Mouse (Mus musculus) forebrain, embryonic 15.5 days (tissue): ENCODE results near the gene Txndc17. TPM values are rescaled to one million over a fixed set of nuclear protein-coding genes. Genes with fewer than 3 reads are reported as not detected.

Experiments
- ATAC-seq: fragments of 200-750 bp; cut with Nextera tagmentation; replicated peaks from 2 replicates; pipeline ENCODE4 v1.8.0; 2017; ENCODE audit warnings: mild to moderate bottlenecking, moderate TSS enrichment, moderate library complexity
- H3K27ac ChIP-seq: fragments of 300-500 bp; sonication (generic); replicated peaks from 2 replicates; pipeline ENCODE4 v1.5.1; 2015; ENCODE audit warnings: mild to moderate bottlenecking, inconsistent platforms
- H3K27me3 ChIP-seq: fragments of 300-500 bp; sonication (generic); 2 replicates; pipeline ENCODE4 v1.6.1; 2015; ENCODE audit warnings: inconsistent platforms
- H3K36me3 ChIP-seq: fragments of 300-500 bp; sonication (generic); 2 replicates; pipeline ENCODE4 v1.6.1; 2015; ENCODE audit warnings: mild to moderate bottlenecking, inconsistent platforms
- H3K4me1 ChIP-seq: fragments of 300-500 bp; sonication (generic); 2 replicates; pipeline ENCODE4 v1.6.1; 2015; ENCODE audit warnings: inconsistent platforms
- H3K4me2 ChIP-seq: fragments of 300-500 bp; sonication (generic); replicated peaks from 2 replicates; pipeline ENCODE4 v1.6.1; 2015; ENCODE audit warnings: mild to moderate bottlenecking, inconsistent platforms
- H3K4me3 ChIP-seq: fragments of 300-500 bp; sonication (generic); 2 replicates; pipeline ENCODE4 v1.5.1; 2015; ENCODE audit warnings: mild to moderate bottlenecking, inconsistent platforms
- H3K9ac ChIP-seq: fragments of 300-500 bp; sonication (generic); replicated peaks from 2 replicates; pipeline ENCODE4 v1.6.1; 2015; ENCODE audit warnings: mild to moderate bottlenecking, inconsistent platforms
- H3K9me3 ChIP-seq: fragments of 300-500 bp; sonication (generic); 2 replicates; pipeline ENCODE4 v1.6.1; 2016; ENCODE audit warnings: inconsistent platforms
- WGBS: fragments of 180-500 bp; shearing (Covaris S2); methylation state at CpG from one replicate; pipeline ENCODE4 v1.1.7; 2015; ENCODE audit warnings: mixed read lengths; 5-methylcytosine and 5-hydroxymethylcytosine counted together
- polyA plus RNA-seq: library from polyadenylated mRNA; unstranded; fragments of >200 nt; fragmentation: Nextera tagmentation; extraction: Ambion mirVana; gene quantifications from 2 replicates; pipeline ENCODE4 v1.2.1, GENCODE M21; 2015

The Txndc17 gene
- polyA plus RNA-seq, 1 experiment from 2014 or later, result 132 TPM

- Histone ChIP-seq H3K4me2 (no peak overlapping the region), H3K9ac (no peak overlapping the region), H3K27ac (no peak overlapping the region; the same call in 1 of the 2 replicates), H3K4me1 (peaks cover 8% of the 10 kb centered on the region; the same call in 1 of the 2 replicates), H3K36me3 (no peaks in the 10 kb centered on the region), H3K4me3 (no peak overlapping the region), H3K27me3 (no peaks in the 10 kb centered on the region), H3K9me3 (no peaks in the 10 kb centered on the region)
- WGBS, result 21% methylated on average over 10 of the region's 10 CpGs
- no peak for ATAC-seq
These were observed 18.9 kb downstream of the Txndc17 start for GRCm38 (mm10) chr11:72226020-72226791.

- no peak for ATAC-seq
- no peaks in the 10 kb centered on the region for H3K36me3 ChIP-seq
- no peak overlapping the region for H3K4me3 ChIP-seq
- no peak overlapping the region for H3K27ac ChIP-seq
- no peak overlapping the region for H3K9ac ChIP-seq
- H3K4me1 ChIP-seq, result peaks cover 8% of the 10 kb centered on the region; the same call in 1 of the 2 replicates
- no peaks in the 10 kb centered on the region for H3K9me3 ChIP-seq
- WGBS, result 94% methylated on average over 6 of the region's 6 CpGs
- no peak overlapping the region for H3K4me2 ChIP-seq
- H3K27me3 ChIP-seq, result no peaks in the 10 kb centered on the region
These were observed 19.6 kb downstream of the Txndc17 start for GRCm38 (mm10) chr11:72226901-72227300.

DNA sequence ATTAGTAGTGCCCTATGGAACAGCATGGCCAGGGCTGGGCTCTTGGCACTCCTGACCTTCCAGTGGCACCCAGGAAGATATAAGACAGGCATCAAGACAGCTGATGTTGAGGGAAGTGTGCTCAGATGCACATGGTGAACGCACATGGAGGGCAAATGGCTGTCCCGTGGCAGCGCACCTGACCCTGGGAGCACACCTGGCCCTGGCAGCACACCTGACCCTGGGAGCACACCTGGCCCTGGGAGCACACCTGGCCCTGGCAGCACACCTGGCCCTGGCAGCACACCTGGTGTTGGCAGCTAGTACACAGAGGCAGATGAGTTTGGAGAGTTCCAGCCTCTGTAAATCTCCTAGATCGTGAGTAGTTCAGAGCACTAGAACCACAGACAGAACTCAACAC is 21.2 kb downstream of the Txndc17 start:
- H3K27ac ChIP-seq, result no peak overlapping the region
- no peaks in the 10 kb centered on the region for H3K36me3 ChIP-seq
- no peak overlapping the region for H3K4me2 ChIP-seq
- no peaks in the 10 kb centered on the region for H3K9me3 ChIP-seq
- ATAC-seq, result no peak
- H3K4me3 ChIP-seq, result no peak overlapping the region
- H3K9ac ChIP-seq, result no peak overlapping the region
- peaks cover 8% of the 10 kb centered on the region; the same call in 1 of the 2 replicates for H3K4me1 ChIP-seq
- WGBS, result 96% methylated on average over 4 of the region's 4 CpGs
- no peaks in the 10 kb centered on the region for H3K27me3 ChIP-seq

DNA sequence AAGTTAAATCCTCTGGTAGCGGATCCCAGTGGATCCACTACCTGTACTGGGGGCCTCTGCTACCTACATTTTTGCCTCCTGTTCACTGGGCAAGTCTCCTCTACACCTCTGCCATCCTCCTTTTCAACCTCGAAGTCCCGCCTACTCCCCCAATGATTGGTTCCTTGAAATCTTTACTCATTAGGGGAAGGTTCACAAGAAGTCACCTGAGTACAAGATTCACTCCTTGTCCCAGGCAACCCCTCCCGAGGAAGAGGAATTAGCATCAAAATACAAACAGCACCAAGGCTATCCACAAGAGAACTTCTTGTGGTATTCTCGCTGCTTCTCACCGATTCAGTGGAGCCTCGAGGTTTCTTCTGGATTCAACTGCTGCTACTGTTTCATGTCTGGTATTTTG is 24.7 kb downstream of the Txndc17 start:
- Histone ChIP-seq H3K9me3 (no peaks in the 10 kb centered on the region), H3K4me1 (no peaks in the 10 kb centered on the region), H3K27ac (no peak overlapping the region), H3K4me3 (no peak overlapping the region), H3K27me3 (no peaks in the 10 kb centered on the region), H3K9ac (no peak overlapping the region), H3K36me3 (no peaks in the 10 kb centered on the region), H3K4me2 (no peak overlapping the region)
- 84% methylated on average over 7 of the region's 7 CpGs for WGBS
- no peak for ATAC-seq

DNA sequence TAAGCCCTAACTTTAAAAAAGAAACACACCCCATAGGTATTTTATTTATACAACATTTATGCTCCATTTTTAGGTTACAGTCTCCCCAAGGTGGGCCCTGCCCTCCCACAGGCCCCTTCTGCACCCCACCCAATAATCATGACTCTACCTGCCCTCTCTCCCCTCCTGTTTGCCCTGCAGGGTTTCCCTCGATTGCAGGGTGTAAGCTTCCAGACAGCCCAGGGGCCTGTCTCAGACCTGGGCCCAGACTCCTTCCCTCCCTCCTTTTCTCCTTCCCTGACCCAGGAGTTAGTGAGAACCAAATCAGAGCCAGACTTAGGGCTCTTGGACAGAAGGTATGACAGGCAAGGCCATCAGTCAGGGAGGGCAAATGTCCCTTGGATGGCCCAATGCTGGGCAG is 25.6 kb downstream of the Txndc17 start:
- WGBS, result 63% methylated on average over 1 of the region's 1 CpGs
- Histone ChIP-seq H3K9me3 (no peaks in the 10 kb centered on the region), H3K4me1 (no peaks in the 10 kb centered on the region), H3K36me3 (no peaks in the 10 kb centered on the region), H3K27ac (no peak overlapping the region), H3K9ac (no peak overlapping the region), H3K4me3 (no peak overlapping the region), H3K27me3 (no peaks in the 10 kb centered on the region), H3K4me2 (no peak overlapping the region)
- no peak for ATAC-seq

DNA sequence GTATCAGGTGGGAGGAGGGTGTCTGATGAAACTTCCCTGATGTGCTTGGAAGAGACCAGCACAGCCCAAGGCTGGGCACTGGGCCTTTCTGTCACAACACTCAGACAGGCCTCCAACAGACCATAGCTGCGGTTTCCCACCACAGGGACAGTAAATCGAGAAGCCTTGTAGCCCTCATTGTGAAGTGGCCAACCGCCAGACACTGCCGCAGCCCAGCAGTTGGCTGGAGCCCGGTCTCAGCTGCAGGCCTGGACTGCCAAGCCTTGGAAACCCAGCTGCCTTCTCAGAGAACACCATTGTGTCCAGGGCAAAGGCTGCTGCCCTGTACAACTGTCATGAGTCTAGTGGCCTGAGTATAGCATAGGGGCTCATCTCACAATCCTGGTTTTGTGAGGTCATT is 26.7 kb downstream of the Txndc17 start:
- H3K9ac ChIP-seq, result no peak overlapping the region
- no peak overlapping the region for H3K4me3 ChIP-seq

GRCm38 (mm10) chr11:72240062-72240860 is 32.9 kb downstream of the Txndc17 start:
- WGBS, result 78% methylated on average over 4 of the region's 4 CpGs
- no peak for ATAC-seq
- no peak overlapping the region for H3K4me2 ChIP-seq

More for the DNA sequence above, 26.7 kb downstream of the Txndc17 start:
- Histone ChIP-seq H3K9me3 (no peaks in the 10 kb centered on the region), H3K36me3 (no peaks in the 10 kb centered on the region), H3K4me1 (no peaks in the 10 kb centered on the region), H3K27me3 (no peaks in the 10 kb centered on the region), H3K4me2 (no peak overlapping the region), H3K27ac (no peak overlapping the region)
- no peak for ATAC-seq
- 77% methylated on average over 5 of the region's 5 CpGs for WGBS

DNA sequence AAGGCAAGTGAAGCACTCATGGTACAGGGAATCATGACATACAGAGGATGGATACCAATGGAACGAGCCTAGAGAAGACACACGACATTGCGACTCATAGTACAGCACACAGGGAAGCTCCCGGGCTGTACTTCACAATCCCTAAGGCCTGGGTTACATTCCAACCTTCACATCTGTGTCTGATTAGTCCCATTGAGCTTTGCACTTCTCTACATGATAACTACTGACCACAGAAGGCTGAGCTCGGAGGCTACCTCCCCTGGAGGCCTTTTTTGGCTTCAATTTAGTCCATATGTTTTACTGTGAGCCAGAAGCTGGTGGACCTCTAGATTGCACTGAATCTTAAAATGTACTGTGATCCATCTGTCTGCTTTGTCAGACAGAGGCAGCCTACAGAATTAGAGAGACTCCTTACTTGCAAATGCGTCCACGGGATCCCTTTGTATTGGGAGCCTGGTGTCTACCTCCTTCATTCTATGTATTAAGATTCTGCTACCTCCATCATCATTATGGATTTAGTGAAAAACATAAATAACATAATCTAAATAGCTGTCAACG is 37.9 kb downstream of the Txndc17 start:
- Histone ChIP-seq H3K4me2 (no peak overlapping the region), H3K36me3 (no peaks in the 10 kb centered on the region), H3K27me3 (no peaks in the 10 kb centered on the region), H3K4me1 (no peaks in the 10 kb centered on the region), H3K9ac (no peak overlapping the region), H3K4me3 (no peak overlapping the region), H3K9me3 (no peaks in the 10 kb centered on the region), H3K27ac (no peak overlapping the region)
- no peak for ATAC-seq
- 86% methylated on average over 8 of the region's 8 CpGs for WGBS

More at GRCm38 (mm10) chr11:72240062-72240860, 32.9 kb downstream of the Txndc17 start:
- Histone ChIP-seq H3K9me3 (no peaks in the 10 kb centered on the region), H3K9ac (no peak overlapping the region), H3K36me3 (no peaks in the 10 kb centered on the region), H3K4me1 (no peaks in the 10 kb centered on the region), H3K4me3 (no peak overlapping the region), H3K27me3 (no peaks in the 10 kb centered on the region), H3K27ac (no peak overlapping the region)

DNA sequence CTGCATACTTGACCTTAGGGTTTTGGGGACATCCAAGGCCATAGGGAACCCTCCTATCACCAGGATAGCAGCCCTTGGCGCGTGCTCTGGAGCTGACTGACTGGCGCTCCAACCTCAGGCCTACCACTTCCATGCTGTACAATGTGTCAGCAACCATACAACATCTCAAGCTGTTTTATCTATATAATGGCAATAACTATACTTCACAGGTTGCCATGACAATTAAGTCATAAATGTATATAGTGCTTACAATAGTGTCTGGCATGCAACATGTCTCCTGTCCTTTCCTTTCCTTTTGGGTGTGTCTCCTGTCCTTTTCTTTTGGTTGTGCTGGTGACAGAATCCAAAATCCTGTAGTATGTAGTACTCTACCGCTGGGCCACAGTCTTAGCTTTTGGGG is 48.3 kb downstream of the Txndc17 start:
- Histone ChIP-seq H3K36me3 (no peaks in the 10 kb centered on the region), H3K9me3 (no peaks in the 10 kb centered on the region), H3K4me1 (no peaks in the 10 kb centered on the region), H3K27ac (no peak overlapping the region), H3K4me2 (no peak overlapping the region), H3K4me3 (no peak overlapping the region), H3K9ac (no peak overlapping the region), H3K27me3 (no peaks in the 10 kb centered on the region)
- ATAC-seq, result no peak
- 95% methylated on average over 4 of the region's 4 CpGs for WGBS

DNA sequence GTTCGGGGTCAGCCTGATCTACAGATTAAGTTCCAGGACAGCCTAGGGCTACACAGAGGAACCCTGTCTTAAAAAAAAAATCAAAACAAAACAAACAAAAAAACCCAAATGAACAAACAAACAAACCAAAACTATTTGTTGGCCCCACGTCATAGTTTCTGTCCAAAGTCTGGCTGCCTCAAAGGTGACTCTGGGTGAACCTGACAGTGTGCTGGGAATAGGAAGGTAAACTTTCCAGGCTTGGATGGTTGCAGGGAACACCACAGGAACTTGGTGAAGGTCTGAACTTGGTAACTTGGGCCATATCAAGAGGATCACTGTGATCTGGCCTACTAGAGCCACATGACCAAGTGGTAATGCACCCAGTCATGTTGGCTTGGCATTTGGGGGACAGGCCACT is 49.1 kb downstream of the Txndc17 start:
- Histone ChIP-seq H3K9me3 (no peaks in the 10 kb centered on the region), H3K27ac (no peak overlapping the region), H3K4me2 (no peak overlapping the region), H3K9ac (no peak overlapping the region), H3K36me3 (no peaks in the 10 kb centered on the region), H3K4me1 (no peaks in the 10 kb centered on the region), H3K4me3 (no peak overlapping the region), H3K27me3 (no peaks in the 10 kb centered on the region)
- 91% methylated on average over 2 of the region's 2 CpGs for WGBS
- ATAC-seq, result no peak
